22 mouse cellular contexts compared by ENCODE assay signal in the genomic region with DNA sequence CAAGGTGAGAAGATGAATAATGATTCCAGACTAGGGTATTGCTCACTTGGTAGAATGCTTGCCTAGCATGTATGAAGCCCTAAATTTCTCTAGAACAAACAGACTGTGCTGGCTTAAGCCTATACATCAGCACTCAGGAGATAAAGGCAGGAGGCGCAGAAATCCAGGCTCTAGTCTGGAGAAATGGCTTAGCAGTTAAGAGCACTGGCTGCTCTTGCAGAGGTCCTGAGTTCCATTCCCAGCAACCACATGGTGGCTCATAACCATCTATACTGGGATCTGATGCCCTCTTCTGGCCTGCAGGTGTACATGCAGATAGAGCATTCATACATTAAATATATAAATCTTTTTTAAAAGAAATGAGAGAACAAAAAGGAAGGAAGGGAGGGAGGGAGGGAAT. TPM values are rescaled to one million over a fixed set of nuclear protein-coding genes. Genes with fewer than 3 reads are reported as not detected.
DNase-seq lines count a peak whose midpoint lies in the region; ATAC-seq and TF ChIP-seq lines count a peak whose summit lies in the region.
"Had no signal": no experiment of that assay in that cellular context is flagged by ENCODE, and none has a peak within 500 bp of the region (broad histone marks: within the 10 kb centered on the region; RNA-seq: fewer than 3 reads in every experiment).

No protein-coding gene starts in this region.

- H3K27me3 ChIP-seq in hindbrain, postnatal 0 days (ENCODE audit: insufficient read depth, low read length), result no peaks in the 10 kb centered on the region
- H3K27me3 ChIP-seq in hindbrain, embryonic 14.5 days (ENCODE audit: control insufficient read depth, insufficient read depth, low read length), result no peaks in the 10 kb centered on the region
- no peaks in the 10 kb centered on the region for H3K27me3 ChIP-seq in liver, embryonic 14.5 days (ENCODE audit: control insufficient read depth, insufficient read depth, low read length)
- H3K27me3 ChIP-seq in liver, embryonic 11.5 days (replicated peaks; ENCODE audit: control insufficient read depth, insufficient read depth, low read length), result no peaks in the 10 kb centered on the region
- H3K27me3 ChIP-seq in MEL (ENCODE audit: control insufficient read depth in 1 of 2, insufficient read depth in 2 of 2, low read length in 2 of 2), result no peaks in the 10 kb centered on the region
- H3K27me3 ChIP-seq: embryonic facial prominence, embryonic 13.5 days; forebrain, embryonic 13.5 days; heart, embryonic 13.5 days; hindbrain, embryonic 13.5 days; liver, embryonic 12.5 days; lung, embryonic 15.5 days had no signal

- peak; percentile 36 for TF ChIP-seq CTCF in hindbrain, postnatal 0 days (IDR thresholded peaks at IDR 0.05; ENCODE audit: low read depth)
- TF ChIP-seq CTCF in liver, embryonic 14.5 days (IDR thresholded peaks at IDR 0.05; ENCODE audit: low read depth), result peak; percentile 42
- peak in 2 of 3 experiments; percentile 9 to 44; a peak in 3 of 6 replicates for TF ChIP-seq CTCF in MEL (IDR thresholded peaks at IDR 0.05 in 2 of 3, conservative IDR thresholded peaks at IDR 0.05 in 1 of 3; ENCODE audit: control insufficient read depth in 1 of 3, insufficient read depth in 1 of 3, low read depth in 2 of 3, low read length in 3 of 3, poor library complexity in 1 of 3, severe bottlenecking in 1 of 3)

- no peaks in the 10 kb centered on the region for H3K9me3 ChIP-seq in hindbrain, postnatal 0 days (ENCODE audit: low read length)
- H3K9me3 ChIP-seq in hindbrain, embryonic 14.5 days (ENCODE audit: control insufficient read depth, low read length), result no peaks in the 10 kb centered on the region
- no peaks in the 10 kb centered on the region for H3K9me3 ChIP-seq in liver, embryonic 14.5 days (ENCODE audit: control insufficient read depth, low read length)
- no peaks in the 10 kb centered on the region for H3K9me3 ChIP-seq in liver, embryonic 11.5 days (ENCODE audit: control insufficient read depth, low read length)
- no peaks in the 10 kb centered on the region for H3K9me3 ChIP-seq in MEL (replicated peaks; ENCODE audit: insufficient read depth, low read length)
- H3K9me3 ChIP-seq: embryonic facial prominence, embryonic 13.5 days; forebrain, embryonic 13.5 days; heart, embryonic 13.5 days; hindbrain, embryonic 13.5 days; liver, embryonic 12.5 days; lung, embryonic 15.5 days; midbrain, embryonic 10.5 days had no signal

- H3K4me2 ChIP-seq in hindbrain, postnatal 0 days (ENCODE audit: low read depth, low read length), result no peak overlapping the region
- H3K4me2 ChIP-seq in hindbrain, embryonic 14.5 days (replicated peaks), result no peak overlapping the region
- H3K4me2 ChIP-seq in liver, embryonic 14.5 days (ENCODE audit: low read depth), result no peak overlapping the region
- no peak overlapping the region for H3K4me2 ChIP-seq in liver, embryonic 11.5 days
- H3K4me2 ChIP-seq: embryonic facial prominence, embryonic 13.5 days; forebrain, embryonic 13.5 days; heart, embryonic 13.5 days; hindbrain, embryonic 13.5 days; liver, embryonic 12.5 days; lung, embryonic 15.5 days had no signal

- H3K4me3 ChIP-seq in hindbrain, postnatal 0 days (ENCODE audit: low read length), result no peak overlapping the region
- no peak overlapping the region for H3K4me3 ChIP-seq in hindbrain, embryonic 14.5 days (replicated peaks; ENCODE audit: low read length)
- H3K4me3 ChIP-seq in liver, embryonic 14.5 days (ENCODE audit: insufficient read depth in 1 of 2, low read depth in 2 of 2, low read length in 2 of 2), result no peak overlapping the region
- no peak overlapping the region for H3K4me3 ChIP-seq in liver, embryonic 11.5 days (ENCODE audit: low read depth, low read length)
- H3K4me3 ChIP-seq in MEL (ENCODE audit: control insufficient read depth in 1 of 2, insufficient read depth in 1 of 2, low read depth in 2 of 2, low read length in 2 of 2), result no peak overlapping the region
- H3K4me3 ChIP-seq: embryonic facial prominence, embryonic 13.5 days; erythroblast, embryonic 14.5 days; forebrain, embryonic 13.5 days; heart, embryonic 13.5 days; hindbrain, embryonic 13.5 days; liver, embryonic 12.5 days; lung, embryonic 15.5 days; midbrain, embryonic 10.5 days had no signal

- H3K36me3 ChIP-seq in hindbrain, postnatal 0 days (ENCODE audit: insufficient read depth, low read length), result peaks cover 38% of the 10 kb centered on the region
- peaks cover 84% of the 10 kb centered on the region for H3K36me3 ChIP-seq in hindbrain, embryonic 14.5 days (replicated peaks; ENCODE audit: control insufficient read depth, insufficient read depth)
- peaks cover 48% of the 10 kb centered on the region for H3K36me3 ChIP-seq in liver, embryonic 14.5 days (replicated peaks; ENCODE audit: control insufficient read depth, insufficient read depth, low read depth)
- H3K36me3 ChIP-seq in liver, embryonic 11.5 days (ENCODE audit: control insufficient read depth, insufficient read depth, low read length), result peaks cover 49% of the 10 kb centered on the region
- peaks cover 0 to 41% of the 10 kb centered on the region in 2 experiments; a peak in 2 of 4 replicates for H3K36me3 ChIP-seq in MEL (ENCODE audit: control insufficient read depth in 1 of 2, insufficient read depth in 2 of 2, low read length in 2 of 2)

- no peak overlapping the region for H3K27ac ChIP-seq in hindbrain, postnatal 0 days
- no peak overlapping the region for H3K27ac ChIP-seq in hindbrain, embryonic 14.5 days
- H3K27ac ChIP-seq in liver, embryonic 14.5 days, result no peak overlapping the region
- no peak overlapping the region for H3K27ac ChIP-seq in liver, embryonic 11.5 days (ENCODE audit: low read depth, low read length)
- no peak overlapping the region for H3K27ac ChIP-seq in MEL (ENCODE audit: control insufficient read depth, low read depth, low read length)
- H3K27ac ChIP-seq: embryonic facial prominence, embryonic 13.5 days; forebrain, embryonic 13.5 days; heart, embryonic 13.5 days; hindbrain, embryonic 13.5 days; liver, embryonic 12.5 days; lung, embryonic 15.5 days; midbrain, embryonic 10.5 days had no signal

- WGBS in hindbrain, postnatal 0 days, result 97% methylated on average over 1 of the region's 1 CpGs
- WGBS in hindbrain, embryonic 14.5 days, result 97% methylated on average over 1 of the region's 1 CpGs
- 75% methylated on average over 1 of the region's 1 CpGs for WGBS in liver, embryonic 14.5 days (ENCODE audit: insufficient replicate concordance)
- 95% methylated on average over 1 of the region's 1 CpGs for WGBS in liver, embryonic 11.5 days

- ATAC-seq in hindbrain, postnatal 0 days, result no peak
- no peak for ATAC-seq in hindbrain, embryonic 14.5 days (ENCODE audit: low FRiP score)
- ATAC-seq in liver, embryonic 14.5 days (ENCODE audit: insufficient read depth), result no peak
- ATAC-seq in liver, embryonic 11.5 days (replicated peaks; ENCODE audit: low FRiP score), result no peak
- ATAC-seq: forebrain, embryonic 13.5 days; liver, embryonic 12.5 days had no signal

- TF ChIP-seq RAD21 in MEL (IDR thresholded peaks at IDR 0.05; ENCODE audit: low read depth, low read length), result no peak; the same call in 1 of the 2 replicates

- no peak for TF ChIP-seq POLR2A in MEL (IDR thresholded peaks at IDR 0.05; ENCODE audit: control insufficient read depth in 1 of 2, insufficient read depth in 1 of 2, low read depth in 1 of 2, low read length in 2 of 2, poor library complexity in 1 of 2)

- no peak for DNase-seq in hindbrain, postnatal 0 days (ENCODE audit: low spot score)
- no peak for DNase-seq in hindbrain, embryonic 14.5 days (ENCODE audit: low spot score)
- DNase-seq in liver, embryonic 14.5 days (ENCODE audit: low read depth in 3 of 3, low spot score in 3 of 3), result no peak
- DNase-seq in liver, embryonic 11.5 days (ENCODE audit: low spot score), result no peak
- DNase-seq in 3T3-L1 (ENCODE audit: low read depth, low spot score), result peak; percentile 30
- peak; percentile 34 for DNase-seq in MEL (ENCODE audit: low read depth, low spot score)
- no peak for DNase-seq in urinary bladder, postnatal 10 days (ENCODE audit: low spot score)
- DNase-seq: adrenal gland, postnatal 14 days; cerebellum, adult 2 months; cerebellum, postnatal 25 days; embryo, embryonic 11 days; gastrocnemius, postnatal 10 days; heart, adult 11 months; heart, postnatal 36 days had no signal

- no peak for TF ChIP-seq EP300 in liver, embryonic 14.5 days (IDR thresholded peaks at IDR 0.05; ENCODE audit: low read depth)
- no peak for TF ChIP-seq EP300 in MEL (IDR thresholded peaks at IDR 0.05; ENCODE audit: low read depth in 1 of 2, low read length in 2 of 2)

- peaks cover 14% of the 10 kb centered on the region for H3K79me2 ChIP-seq in MEL (ENCODE audit: control insufficient read depth, insufficient read depth, low read length, poor library complexity)

- no peak overlapping the region for H3K9ac ChIP-seq in hindbrain, postnatal 0 days (replicated peaks; ENCODE audit: low read length)
- no peak overlapping the region for H3K9ac ChIP-seq in hindbrain, embryonic 14.5 days
- H3K9ac ChIP-seq in liver, embryonic 14.5 days (replicated peaks), result no peak overlapping the region
- H3K9ac ChIP-seq in liver, embryonic 11.5 days (ENCODE audit: low read depth, low read length), result no peak overlapping the region
- no peak overlapping the region for H3K9ac ChIP-seq in MEL (ENCODE audit: control insufficient read depth, low read depth, low read length, poor library complexity, severe bottlenecking)
- H3K9ac ChIP-seq: embryonic facial prominence, embryonic 13.5 days; forebrain, embryonic 13.5 days; heart, embryonic 13.5 days; hindbrain, embryonic 13.5 days; liver, embryonic 12.5 days; lung, embryonic 15.5 days had no signal

- no peaks in the 10 kb centered on the region for H3K4me1 ChIP-seq in hindbrain, postnatal 0 days (ENCODE audit: insufficient read depth, low read length)
- H3K4me1 ChIP-seq in hindbrain, embryonic 14.5 days (replicated peaks; ENCODE audit: control insufficient read depth, insufficient read depth, low read length), result peaks cover 4% of the 10 kb centered on the region; the same call in 1 of the 2 replicates
- H3K4me1 ChIP-seq in liver, embryonic 14.5 days (replicated peaks; ENCODE audit: control insufficient read depth in 2 of 2, insufficient read depth in 2 of 2, low read length in 1 of 2), result no peaks in the 10 kb centered on the region
- no peaks in the 10 kb centered on the region for H3K4me1 ChIP-seq in liver, embryonic 11.5 days (replicated peaks; ENCODE audit: control insufficient read depth, insufficient read depth, low read length)
- H3K4me1 ChIP-seq in MEL (ENCODE audit: control insufficient read depth in 1 of 2, insufficient read depth in 2 of 2, low read length in 2 of 2), result no peaks in the 10 kb centered on the region

RNA-seq across cellular contexts. Expression of a gene that starts 9.4 kb away (rescaled TPM):
- 523 and 571 TPM in 2 replicates for total RNA-seq in hindbrain, postnatal 0 days (2014; rRNA removed)
- 752 and 790 TPM in 2 replicates for polyA plus RNA-seq in hindbrain, postnatal 0 days (2015; fragmentation: Nextera tagmentation; extraction: Ambion mirVana)
- polyA plus RNA-seq in hindbrain, embryonic 14.5 days (2014; fragmentation: Nextera tagmentation; extraction: Ambion mirVana), result 712 and 742 TPM in 2 replicates
- 176 and 194 TPM in 2 replicates for polyA plus RNA-seq in liver, embryonic 14.5 days (2012; rRNA removed)
- 275 and 295 TPM in 2 replicates for polyA plus RNA-seq in liver, embryonic 14.5 days (2014; fragmentation: Nextera tagmentation; extraction: Ambion mirVana)
- 449 and 453 TPM in 2 replicates for polyA plus RNA-seq in liver, embryonic 11.5 days (2014; fragmentation: Nextera tagmentation; extraction: Ambion mirVana)
- total RNA-seq in MEL (2012; rRNA removed), result 258 and 281 TPM in 2 replicates
- 100 to 1,000 TPM in 1 of 2 experiments, not detected in 1; 358 TPM for polyA plus RNA-seq in MEL (2012; ENCODE audit: insufficient read depth in 1 of 2, insufficient read length in 2 of 2, low read depth in 1 of 2, low replicate concordance in 2 of 2, missing spikeins in 1 of 2)

RNA-seq across cellular contexts. Expression of a gene that starts 14.3 kb away (rescaled TPM):
- 40.5 and 53.2 TPM in 2 replicates for total RNA-seq in hindbrain, postnatal 0 days (2014; rRNA removed)
- polyA plus RNA-seq in hindbrain, postnatal 0 days (2015; fragmentation: Nextera tagmentation; extraction: Ambion mirVana), result 73.9 and 78.7 TPM in 2 replicates
- 86.3 and 88.9 TPM in 2 replicates for polyA plus RNA-seq in hindbrain, embryonic 14.5 days (2014; fragmentation: Nextera tagmentation; extraction: Ambion mirVana)
- polyA plus RNA-seq in liver, embryonic 14.5 days (2012; rRNA removed), result 19.2 and 38.1 TPM in 2 replicates
- polyA plus RNA-seq in liver, embryonic 14.5 days (2014; fragmentation: Nextera tagmentation; extraction: Ambion mirVana), result 61.5 and 66.6 TPM in 2 replicates
- 185 and 187 TPM in 2 replicates for polyA plus RNA-seq in liver, embryonic 11.5 days (2014; fragmentation: Nextera tagmentation; extraction: Ambion mirVana)
- 133 and 159 TPM in 2 replicates for total RNA-seq in MEL (2012; rRNA removed)
- 100 to 1,000 TPM in 1 of 2 experiments, not detected in 1; 174 TPM for polyA plus RNA-seq in MEL (2012; ENCODE audit: insufficient read depth in 1 of 2, insufficient read length in 2 of 2, low read depth in 1 of 2, low replicate concordance in 2 of 2, missing spikeins in 1 of 2)

RNA-seq across cellular contexts. Expression of a gene that starts 43.3 kb away (rescaled TPM):
- total RNA-seq in hindbrain, postnatal 0 days (2014; rRNA removed), result 119 and 136 TPM in 2 replicates
- 589 and 626 TPM in 2 replicates for polyA plus RNA-seq in hindbrain, postnatal 0 days (2015; fragmentation: Nextera tagmentation; extraction: Ambion mirVana)
- polyA plus RNA-seq in hindbrain, embryonic 14.5 days (2014; fragmentation: Nextera tagmentation; extraction: Ambion mirVana), result 432 and 436 TPM in 2 replicates
- 127 and 234 TPM in 2 replicates for polyA plus RNA-seq in liver, embryonic 14.5 days (2012; rRNA removed)
- polyA plus RNA-seq in liver, embryonic 14.5 days (2014; fragmentation: Nextera tagmentation; extraction: Ambion mirVana), result 862 and 916 TPM in 2 replicates
- 1,160 and 1,259 TPM in 2 replicates for polyA plus RNA-seq in liver, embryonic 11.5 days (2014; fragmentation: Nextera tagmentation; extraction: Ambion mirVana)
- total RNA-seq in MEL (2012; rRNA removed), result 223 and 307 TPM in 2 replicates
- 100 to 1,000 TPM in 1 of 2 experiments, not detected in 1; 416 TPM for polyA plus RNA-seq in MEL (2012; ENCODE audit: insufficient read depth in 1 of 2, insufficient read length in 2 of 2, low read depth in 1 of 2, low replicate concordance in 2 of 2, missing spikeins in 1 of 2)

RNA-seq across cellular contexts. Expression of a gene that starts 45.6 kb away (rescaled TPM):
- 1.1 and 3.7 TPM in 2 replicates for total RNA-seq in hindbrain, postnatal 0 days (2014; rRNA removed)
- polyA plus RNA-seq in hindbrain, postnatal 0 days (2015; fragmentation: Nextera tagmentation; extraction: Ambion mirVana), result 4.2 and 5.8 TPM in 2 replicates
- polyA plus RNA-seq in hindbrain, embryonic 14.5 days (2014; fragmentation: Nextera tagmentation; extraction: Ambion mirVana), result 3.8 and 5.3 TPM in 2 replicates
- 1.9 and 2.1 TPM in 2 replicates for polyA plus RNA-seq in liver, embryonic 14.5 days (2012; rRNA removed)
- 1.9 and 2.0 TPM in 2 replicates for polyA plus RNA-seq in liver, embryonic 14.5 days (2014; fragmentation: Nextera tagmentation; extraction: Ambion mirVana)
- 2.1 and 4.4 TPM in 2 replicates for polyA plus RNA-seq in liver, embryonic 11.5 days (2014; fragmentation: Nextera tagmentation; extraction: Ambion mirVana)
- 1.0 and 1.2 TPM in 2 replicates for total RNA-seq in MEL (2012; rRNA removed)
- 1 to 10 TPM in 1 of 2 experiments, not detected in 1; 1.5 TPM for polyA plus RNA-seq in MEL (2012; ENCODE audit: insufficient read depth in 1 of 2, insufficient read length in 2 of 2, low read depth in 1 of 2, low replicate concordance in 2 of 2, missing spikeins in 1 of 2)

Comparison
In these comparisons a context has a peak if more than half of its experiments do, and no peak if none do; other contexts are left out.
1. DNase-seq: peak in 3T3-L1 (single experiment) and MEL (single experiment); none in hindbrain, postnatal 0 days (single experiment), hindbrain, embryonic 14.5 days (single experiment), liver, embryonic 14.5 days (0 of 3), liver, embryonic 11.5 days (single experiment) and urinary bladder, postnatal 10 days (single experiment).
2. Peak in every context shown above with its lines, with median percentiles within 50 percentile points of each other: CTCF ChIP-seq.